Mouse (Mus musculus): ENCODE results near the gene Slc1a5.

DNA sequence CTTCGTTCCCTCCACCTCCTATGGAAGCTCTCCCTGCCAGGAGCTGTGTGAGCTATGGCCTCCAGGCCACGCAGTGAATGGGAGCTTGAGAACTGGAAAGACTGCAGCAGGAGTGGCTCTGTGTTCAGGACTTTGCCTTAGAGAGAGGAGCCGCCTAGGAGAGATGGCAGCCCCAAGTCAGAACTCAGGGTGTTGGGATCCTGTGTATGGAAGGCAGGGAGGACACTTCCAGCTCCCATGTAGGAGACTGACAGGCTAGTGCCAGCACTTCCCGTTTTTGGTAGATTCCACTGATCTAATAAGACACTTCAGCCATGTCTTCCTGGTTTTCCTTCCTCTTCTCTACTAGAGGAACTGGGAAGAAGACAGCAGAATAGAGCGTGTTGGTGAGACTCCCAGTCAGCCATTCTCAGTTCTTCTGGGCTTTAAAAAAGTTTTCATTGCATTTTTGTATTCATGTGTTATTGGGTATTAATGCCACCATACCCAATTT, 39.2 kb downstream of the Slc1a5 start:
- TF ChIP-seq EP300 (IDR thresholded peaks at IDR 0.05; ENCODE audit: low read depth) (no peak), CTCF (IDR thresholded peaks at IDR 0.05; ENCODE audit: low read depth) (no peak)
